Mouse (Mus musculus) MEL (cell line): ENCODE data around the gene B3gntl1. TPM values are rescaled to one million over a fixed set of nuclear protein-coding genes. Genes with fewer than 3 reads are reported as not detected.

ENCODE experiments used
- DNase-seq: peaks from one replicate; pipeline ENCODE4 v3.0.0; 2011; ENCODE audit warnings: low read depth, low spot score
- H3K27ac ChIP-seq: 2 replicates; pipeline ENCODE4 v1.5.1; 2012; ENCODE audit warnings: low read depth, mild to moderate bottlenecking, control low read depth, low read length, moderate library complexity; ENCODE audit not compliant: control insufficient read depth
- H3K27me3 ChIP-seq, 2 experiments: fragments of 150-350 bp in 1 of 2; sonication (generic) in 1 of 2; 2 replicates each; pipeline ENCODE4 v1.6.1; 2012; ENCODE audit warnings: low read length in 2 of 2, mild to moderate bottlenecking in 2 of 2, improper control_type of control experiment in 1 of 2, moderate library complexity in 1 of 2; ENCODE audit not compliant: insufficient read depth in 2 of 2, control insufficient read depth in 1 of 2
- H3K36me3 ChIP-seq, 2 experiments: 2 replicates each; pipeline ENCODE4 v1.6.1; 2012 to 2014; ENCODE audit warnings: low read length in 2 of 2, improper control_type of control experiment in 1 of 2, inconsistent platforms in 1 of 2, mild to moderate bottlenecking in 1 of 2; ENCODE audit not compliant: insufficient read depth in 2 of 2, control insufficient read depth in 1 of 2
- H3K4me1 ChIP-seq, 2 experiments: fragments of 150-350 bp in 1 of 2; sonication (generic) in 1 of 2; 2 replicates each; pipeline ENCODE4 v1.6.1; 2012; ENCODE audit warnings: low read length in 2 of 2, improper control_type of control experiment in 1 of 2, mild to moderate bottlenecking in 1 of 2; ENCODE audit not compliant: insufficient read depth in 2 of 2, control insufficient read depth in 1 of 2
- H3K4me3 ChIP-seq, 2 experiments: fragments of 150-350 bp in 1 of 2; sonication (generic) in 1 of 2; 2 replicates each; pipeline ENCODE4 v1.5.1; 2012; ENCODE audit warnings: low read depth in 2 of 2, low read length in 2 of 2, mild to moderate bottlenecking in 2 of 2, moderate library complexity in 2 of 2, control low read depth in 1 of 2, improper control_type of control experiment in 1 of 2; ENCODE audit not compliant: control insufficient read depth in 1 of 2, insufficient read depth in 1 of 2
- H3K79me2 ChIP-seq: 2 replicates; pipeline ENCODE4 v1.6.1; 2012; ENCODE audit warnings: mild to moderate bottlenecking, low read length, moderate library complexity; ENCODE audit not compliant: control insufficient read depth, poor library complexity, insufficient read depth
- H3K9ac ChIP-seq: 2 replicates; pipeline ENCODE4 v1.6.1; 2012; ENCODE audit warnings: low read depth, mild to moderate bottlenecking, control low read depth, low read length, moderate library complexity; ENCODE audit not compliant: control insufficient read depth, poor library complexity, severe bottlenecking
- H3K9me3 ChIP-seq: fragments of 150-350 bp; sonication (generic); replicated peaks from 2 replicates; pipeline ENCODE4 v1.6.1; 2012; ENCODE audit warnings: mild to moderate bottlenecking, low read length, improper control_type of control experiment, moderate library complexity; ENCODE audit not compliant: insufficient read depth
- BHLHE40 ChIP-seq: IDR thresholded peaks from 2 replicates; pipeline ENCODE4 v1.6.1; 2012; ENCODE audit warnings: low read depth, mild to moderate bottlenecking, inconsistent platforms, low read length, improper control_type of control experiment, borderline replicate concordance
- CHD1 ChIP-seq: IDR thresholded peaks from 2 replicates; pipeline ENCODE4 v1.6.1; 2012; ENCODE audit warnings: low read depth, mild to moderate bottlenecking, inconsistent platforms, low read length, improper control_type of control experiment
- CHD2 ChIP-seq: IDR thresholded peaks from 2 replicates; pipeline ENCODE4 v1.6.1; 2011; ENCODE audit warnings: low read length, improper control_type of control experiment
- CTCF ChIP-seq, 3 experiments: IDR thresholded peaks in 2 of 3; conservative IDR thresholded peaks in 1 of 3; 2 replicates each; pipeline ENCODE4 v1.5.1; 2011 to 2012; ENCODE audit warnings: low read length in 3 of 3, low read depth in 2 of 3, mild to moderate bottlenecking in 2 of 3, improper control_type of control experiment in 1 of 3, inconsistent platforms in 1 of 3, mixed read lengths in 1 of 3, moderate library complexity in 1 of 3; ENCODE audit not compliant: control insufficient read depth in 1 of 3, insufficient read depth in 1 of 3, poor library complexity in 1 of 3, severe bottlenecking in 1 of 3
- E2F4 ChIP-seq: IDR thresholded peaks from 2 replicates; pipeline ENCODE4 v1.6.1; 2011; ENCODE audit warnings: low read depth, low read length, improper control_type of control experiment, borderline replicate concordance
- EP300 ChIP-seq, 2 experiments: IDR thresholded peaks; 2 replicates each; pipeline ENCODE4 v1.6.1; 2011; ENCODE audit warnings: improper control_type of control experiment in 2 of 2, low read length in 2 of 2, low read depth in 1 of 2, mild to moderate bottlenecking in 1 of 2
- GABPA ChIP-seq: IDR thresholded peaks from 2 replicates; pipeline ENCODE4 v1.6.1; 2012; ENCODE audit warnings: low read depth, mild to moderate bottlenecking, inconsistent platforms, low read length, improper control_type of control experiment, moderate library complexity
- GATA1 ChIP-seq: IDR thresholded peaks from 2 replicates; pipeline ENCODE4 v1.6.1; 2011; ENCODE audit warnings: low read depth, low read length, improper control_type of control experiment
- MAFK ChIP-seq: IDR thresholded peaks from 2 replicates; pipeline ENCODE4 v1.6.1; 2011; ENCODE audit warnings: low read depth, mild to moderate bottlenecking, low read length, improper control_type of control experiment, borderline replicate concordance
- MEF2A ChIP-seq: IDR thresholded peaks from 2 replicates; pipeline ENCODE4 v1.6.1; 2014; ENCODE audit warnings: low read depth, mild to moderate bottlenecking, inconsistent platforms, low read length, improper control_type of control experiment; ENCODE audit not compliant: poor library complexity, insufficient replicate concordance, severe bottlenecking; ENCODE audit errors: extremely low read depth
- MXI1 ChIP-seq: IDR thresholded peaks from 2 replicates; pipeline ENCODE4 v1.6.1; 2011; ENCODE audit warnings: mild to moderate bottlenecking, low read depth, low read length, improper control_type of control experiment
- MYC ChIP-seq: IDR thresholded peaks from 2 replicates; pipeline ENCODE4 v1.6.1; 2011; ENCODE audit warnings: low read depth, mild to moderate bottlenecking, low read length, improper control_type of control experiment, moderate library complexity
- POLR2A ChIP-seq, 2 experiments: IDR thresholded peaks; 2 replicates each; pipeline ENCODE4 v1.6.1; 2011 to 2012; ENCODE audit warnings: low read length in 2 of 2, mild to moderate bottlenecking in 2 of 2, control low read depth in 1 of 2, improper control_type of control experiment in 1 of 2, low read depth in 1 of 2, moderate library complexity in 1 of 2; ENCODE audit not compliant: control insufficient read depth in 1 of 2, insufficient read depth in 1 of 2, poor library complexity in 1 of 2
- RAD21 ChIP-seq: IDR thresholded peaks from 2 replicates; pipeline ENCODE4 v1.6.1; 2011; ENCODE audit warnings: mild to moderate bottlenecking, low read depth, low read length, improper control_type of control experiment
- SMC3 ChIP-seq: IDR thresholded peaks from 2 replicates; pipeline ENCODE4 v1.6.1; 2011; ENCODE audit warnings: low read depth, low read length, improper control_type of control experiment
- TCF12 ChIP-seq: IDR thresholded peaks from 2 replicates; pipeline ENCODE4 v1.6.1; 2014; ENCODE audit warnings: low read depth, mild to moderate bottlenecking, inconsistent platforms, low read length, improper control_type of control experiment, moderate library complexity
- USF1 ChIP-seq: IDR thresholded peaks from 2 replicates; pipeline ENCODE4 v1.6.1; 2014; ENCODE audit warnings: low read depth, mild to moderate bottlenecking, inconsistent platforms, low read length, improper control_type of control experiment, moderate library complexity
- USF2 ChIP-seq, 2 experiments: IDR thresholded peaks; 2 replicates each; pipeline ENCODE4 v1.6.1; 2011 to 2012; ENCODE audit warnings: improper control_type of control experiment in 2 of 2, low read length in 2 of 2, borderline replicate concordance in 1 of 2, inconsistent platforms in 1 of 2, low read depth in 1 of 2, mild to moderate bottlenecking in 1 of 2; ENCODE audit not compliant: insufficient read depth in 1 of 2
- ZKSCAN1 ChIP-seq: IDR thresholded peaks from 2 replicates; pipeline ENCODE4 v1.6.1; 2012; ENCODE audit warnings: low read depth, mild to moderate bottlenecking, inconsistent platforms, low read length, improper control_type of control experiment, moderate library complexity
- ZNF384 ChIP-seq: IDR thresholded peaks from 2 replicates; pipeline ENCODE4 v1.6.1; 2012; ENCODE audit warnings: low read depth, mild to moderate bottlenecking, inconsistent platforms, low read length, improper control_type of control experiment
- polyA plus RNA-seq, 2 experiments: library from polyadenylated mRNA; stranded (reverse) in 1 of 2; unstranded in 1 of 2; fragments of >175 nt in 1 of 2; fragments of >200 nt in 1 of 2; gene quantifications; 2 replicates each; pipeline versions ENCODE4 v1.2.1 to v1.2.4; 2012; ENCODE audit warnings: low replicate concordance in 2 of 2, low read depth in 1 of 2; ENCODE audit not compliant: insufficient read length in 2 of 2, insufficient read depth in 1 of 2, missing spikeins in 1 of 2
- total RNA-seq: library from RNA; depleted of rRNA; stranded (reverse); fragments of 300-350 nt; gene quantifications from 2 replicates; pipeline ENCODE4 v1.2.3, GENCODE M21; 2012

B3gntl1 gene
- total and polyA plus RNA-seq, 3 experiments = 4.7 to 5.6 TPM; not detected in 1

- Histone ChIP-seq H3K4me3 (peak overlapping the region; percentile 15 to 25; a peak in 3 of 4 replicates), H3K27me3 (no peaks in the 10 kb centered on the region), H3K4me1 (peaks cover 10 to 14% of the 10 kb centered on the region in 2 experiments), H3K79me2 (no peaks in the 10 kb centered on the region), H3K27ac (peak overlapping the region; percentile 73), H3K9me3 (no peaks in the 10 kb centered on the region), H3K36me3 (peaks cover 0 to 14% of the 10 kb centered on the region in 2 experiments; a peak in 2 of 4 replicates), H3K9ac (peak overlapping the region; percentile 41)
- peak; percentile 70 for DNase-seq
- TF ChIP-seq RAD21 = peak; percentile 0; the same call in 1 of the 2 replicates
- no peak for TF ChIP-seq ZNF384
- no peak for TF ChIP-seq BHLHE40
- TF ChIP-seq MXI1 = 0 out of 2 replicates have a peak, but pooled peaks have one; percentile 20
- no peak; a peak in 1 of 4 replicates for TF ChIP-seq EP300 (IDR thresholded peaks at IDR 0.05; ENCODE audit: low read depth in 1 of 2, low read length in 2 of 2)
These were observed 17.7 kb downstream of the B3gntl1 start for GRCm38 (mm10) chr11:121655166-121655806.

DNA sequence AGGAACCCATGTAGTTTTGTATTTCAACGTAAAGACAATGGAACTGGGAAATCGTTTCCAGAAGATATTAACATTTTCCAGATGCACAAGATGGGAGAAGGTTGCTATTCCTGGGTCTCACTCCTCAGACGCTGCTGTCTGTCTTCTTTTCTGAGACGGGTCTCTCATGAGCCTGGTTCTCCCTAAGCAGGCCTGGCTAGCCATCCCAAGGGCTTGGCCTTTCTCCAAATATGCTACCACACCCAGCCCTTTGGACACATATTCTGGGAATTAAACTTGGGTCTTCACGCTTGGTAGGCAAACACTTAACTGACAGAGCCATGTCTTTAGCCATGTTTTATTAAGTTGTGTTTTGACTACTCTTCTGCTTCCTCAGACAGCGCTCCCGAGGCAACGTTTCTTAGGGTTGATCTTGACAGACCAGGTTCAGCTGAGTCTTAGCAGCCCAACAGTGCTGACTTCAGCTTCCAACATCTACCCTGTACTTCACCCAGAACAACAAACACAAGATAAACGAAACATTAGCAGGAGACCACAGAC, 18.5 kb downstream of the B3gntl1 start:
- peaks cover 0 to 14% of the 10 kb centered on the region in 2 experiments; a peak in 2 of 4 replicates for H3K36me3 ChIP-seq
- H3K4me3 ChIP-seq = no peak overlapping the region
- H3K79me2 ChIP-seq = no peaks in the 10 kb centered on the region
- H3K9ac ChIP-seq = no peak overlapping the region
- peaks cover 10 to 14% of the 10 kb centered on the region in 2 experiments for H3K4me1 ChIP-seq
- no peak overlapping the region for H3K27ac ChIP-seq
- TF ChIP-seq MYC (no peak), USF2 (IDR thresholded peaks at IDR 0.05; ENCODE audit: borderline replicate concordance in 1 of 2, insufficient read depth in 1 of 2, low read depth in 1 of 2, low read length in 2 of 2) (no peak), ZKSCAN1 (no peak), CHD2 (no peak), MXI1 (no peak), TCF12 (no peak), GABPA (no peak), USF1 (no peak), ZNF384 (no peak), EP300 (IDR thresholded peaks at IDR 0.05; ENCODE audit: low read depth in 1 of 2, low read length in 2 of 2) (no peak), RAD21 (no peak), MAFK (no peak), CHD1 (no peak), GATA1 (no peak), POLR2A (IDR thresholded peaks at IDR 0.05; ENCODE audit: control insufficient read depth in 1 of 2, insufficient read depth in 1 of 2, low read depth in 1 of 2, low read length in 2 of 2, poor library complexity in 1 of 2) (no peak), E2F4 (no peak), MEF2A (no peak), SMC3 (no peak), CTCF (IDR thresholded peaks at IDR 0.05 in 2 of 3, conservative IDR thresholded peaks at IDR 0.05 in 1 of 3; ENCODE audit: control insufficient read depth in 1 of 3, insufficient read depth in 1 of 3, low read depth in 2 of 3, low read length in 3 of 3, poor library complexity in 1 of 3, severe bottlenecking in 1 of 3) (no peak)
- no peak for DNase-seq
- no peaks in the 10 kb centered on the region for H3K9me3 ChIP-seq
- H3K27me3 ChIP-seq = no peaks in the 10 kb centered on the region
